Mouse (Mus musculus) layer of hippocampus, postnatal 10 days (tissue): ENCODE results near the gene Cxcr2. TPM values are rescaled to one million over a fixed set of nuclear protein-coding genes. Genes with fewer than 3 reads are reported as not detected.

Experiments
- DNase-seq, 2 experiments: peaks; one replicate each; pipeline ENCODE4 v3.0.0; 2021; ENCODE audit warnings: low spot score in 2 of 2
- microRNA-seq, 2 experiments: library from miRNA; unstranded; fragments of <30 nt; microRNA quantifications; one replicate each; pipeline ENCODE4 v1.2.0; 2021
- total RNA-seq, 2 experiments: library from RNA; stranded (reverse); gene quantifications; 2 replicates each; pipeline ENCODE4 v1.2.3; 2021

The Cxcr2 gene
- total RNA-seq, 2 experiments from 2014 or later = 0.13 to 0.25 TPM

GRCm38 (mm10) chr1:74195961-74196360 lies 42.2 kb downstream of the Cxcr2 start:
- no peak for DNase-seq

GRCm38 (mm10) chr1:74196621-74197419 lies 43.0 kb downstream of the Cxcr2 start:
- DNase-seq = no peak

- DNase-seq = peak; percentile 46 to 51
Observed at GRCm38 (mm10) chr1:74197726-74198470, 44.1 kb downstream of the Cxcr2 start.

GRCm38 (mm10) chr1:74199046-74199445 lies 45.3 kb downstream of the Cxcr2 start:
- DNase-seq = no peak

GRCm38 (mm10) chr1:74201048-74201844 lies 47.5 kb downstream of the Cxcr2 start:
- DNase-seq = no peak

GRCm38 (mm10) chr1:74203457-74203856 lies 49.7 kb downstream of the Cxcr2 start:
- no peak for DNase-seq

- peak; percentile 25 to 46 for DNase-seq
Observed at GRCm38 (mm10) chr1:74205881-74206280, 52.1 kb downstream of the Cxcr2 start.

- DNase-seq = no peak
Observed at GRCm38 (mm10) chr1:74206642-74207041, 52.9 kb downstream of the Cxcr2 start.

- DNase-seq = peak; percentile 54 to 70
Observed at GRCm38 (mm10) chr1:74207906-74208305, 54.1 kb downstream of the Cxcr2 start.

GRCm38 (mm10) chr1:74208941-74209340 lies 55.2 kb downstream of the Cxcr2 start:
- DNase-seq = no peak

Small RNA genes lying within 50 kb of the gene (microRNA-seq; reads per million reads assigned to microRNA genes)
- 0 reads per million in 2 experiments for gene Mir1928

Other genes with a start within 250 kb of the Cxcr2 start
- gene Tns1, start 29.5 kb upstream of the Cxcr2 start, total RNA-seq = 10 to 100 TPM; 35.2 to 35.3 TPM
- gene Rufy4, start 28.4 kb upstream of the Cxcr2 start, total RNA-seq = under 1 TPM in 1 of 2 experiments, not detected in 1; 0.21 TPM
- not detected for gene Cxcr1, start 40.6 kb downstream of the Cxcr2 start, total RNA-seq
- 100 to 1,000 TPM; 324 to 330 TPM for gene Arpc2, start 82.1 kb downstream of the Cxcr2 start, total RNA-seq
- not detected for gene Gpbar1, start 124.6 kb downstream of the Cxcr2 start, total RNA-seq
- gene Aamp, start 130.7 kb downstream of the Cxcr2 start, total RNA-seq = 100 to 1,000 TPM; 141 to 158 TPM
- gene Pnkd, start 130.9 kb downstream of the Cxcr2 start, total RNA-seq = 100 to 1,000 TPM; 125 to 130 TPM
- 10 to 100 TPM; 10.5 to 11.6 TPM for gene Tmbim1, start 151.6 kb downstream of the Cxcr2 start, total RNA-seq
- 1 to 10 TPM; 1.2 to 1.7 TPM for gene Catip, start 208.1 kb downstream of the Cxcr2 start, total RNA-seq
- gene Slc11a1, start 221.2 kb downstream of the Cxcr2 start, total RNA-seq = 1 to 10 TPM; 2.0 to 3.0 TPM
- 10 to 100 TPM; 23.8 to 27.2 TPM for gene Ctdsp1, start 237.5 kb downstream of the Cxcr2 start, total RNA-seq